Mouse (Mus musculus) liver, embryonic 16.5 days (tissue): ENCODE measurements at regions not wholly inside any gene's neighbourhood (a gene's known extent, or its start where the extent isn't known, plus 50 kb on each side); places are given as distances from the start of the nearest gene placed in this dataset.

Experiments used
- ATAC-seq: fragments of 200-750 bp; cut with Nextera tagmentation; 2 replicates; pipeline ENCODE4 v1.8.0; 2017; ENCODE audit warnings: low read depth, mild to moderate bottlenecking, moderate number of reproducible peaks, moderate library complexity
- H3K27ac ChIP-seq: fragments of 300-500 bp; sonication (generic); 2 replicates; pipeline ENCODE4 v1.5.1; 2014; ENCODE audit warnings: mild to moderate bottlenecking, low read length
- H3K27me3 ChIP-seq: fragments of 300-500 bp; sonication (generic); 2 replicates; pipeline ENCODE4 v1.6.1; 2014; ENCODE audit warnings: low read depth, low read length, mixed read lengths; ENCODE audit not compliant: control insufficient read depth, insufficient read depth
- H3K36me3 ChIP-seq: fragments of 300-500 bp; sonication (generic); 2 replicates; pipeline ENCODE4 v1.6.1; 2014; ENCODE audit warnings: mild to moderate bottlenecking; ENCODE audit not compliant: control insufficient read depth, insufficient read depth
- H3K4me1 ChIP-seq: fragments of 300-500 bp; sonication (generic); 2 replicates; pipeline ENCODE4 v1.6.1; 2014; ENCODE audit warnings: low read depth, low read length, mixed read lengths; ENCODE audit not compliant: control insufficient read depth
- H3K4me2 ChIP-seq: fragments of 300-500 bp; sonication (generic); 2 replicates; pipeline ENCODE4 v1.6.1; 2014; ENCODE audit warnings: low read depth, low read length, mixed read lengths
- H3K4me3 ChIP-seq: fragments of 300-500 bp; sonication (generic); 2 replicates; pipeline ENCODE4 v1.5.1; 2014; ENCODE audit warnings: low read depth, mild to moderate bottlenecking, low read length
- H3K9ac ChIP-seq: fragments of 300-500 bp; sonication (generic); 2 replicates; pipeline ENCODE4 v1.6.1; 2014; ENCODE audit warnings: low read depth, low read length
- H3K9me3 ChIP-seq: fragments of 300-500 bp; sonication (generic); replicated peaks from 2 replicates; pipeline ENCODE4 v1.6.1; 2016; ENCODE audit warnings: low read length; ENCODE audit not compliant: control insufficient read depth
- WGBS: fragments of 180-500 bp; shearing (Covaris S2); extraction: QIAGEN DNeasy Blood & Tissue Kit; methylation state at CpG from one replicate; pipeline ENCODE4 v1.1.7; 2014; ENCODE audit not compliant: insufficient replicate concordance; 5-methylcytosine and 5-hydroxymethylcytosine counted together

- no peaks in the 10 kb centered on the region for H3K9me3 ChIP-seq
- H3K4me2 ChIP-seq, result no peak overlapping the region
- H3K9ac ChIP-seq, result no peak overlapping the region
- H3K4me3 ChIP-seq, result no peak overlapping the region
- H3K27me3 ChIP-seq, result no peaks in the 10 kb centered on the region
- no peaks in the 10 kb centered on the region for H3K36me3 ChIP-seq
- H3K27ac ChIP-seq, result no peak overlapping the region
- peak; percentile 16 for ATAC-seq
- WGBS, result 43% methylated on average over 2 of the region's 2 CpGs
- no peaks in the 10 kb centered on the region for H3K4me1 ChIP-seq
Observed at GRCm38 (mm10) chr1:194089918-194090548, 528.0 kb upstream of the Plxna2 start.

GRCm38 (mm10) chr1:194058512-194058911 is 559.5 kb upstream of the Plxna2 start:
- no peak for ATAC-seq
- Histone ChIP-seq H3K4me2 (no peak overlapping the region), H3K9me3 (no peaks in the 10 kb centered on the region), H3K4me3 (no peak overlapping the region), H3K27me3 (no peaks in the 10 kb centered on the region), H3K27ac (no peak overlapping the region), H3K9ac (no peak overlapping the region), H3K36me3 (no peaks in the 10 kb centered on the region), H3K4me1 (no peaks in the 10 kb centered on the region)
- WGBS, result 55% methylated on average over 5 of the region's 5 CpGs

- no peaks in the 10 kb centered on the region for H3K9me3 ChIP-seq
- H3K4me3 ChIP-seq, result no peak overlapping the region
- H3K27me3 ChIP-seq, result no peaks in the 10 kb centered on the region
- no peak for ATAC-seq
- H3K4me2 ChIP-seq, result no peak overlapping the region
- no peaks in the 10 kb centered on the region for H3K36me3 ChIP-seq
- 3% methylated on average over 1 of the region's 1 CpGs for WGBS
- H3K4me1 ChIP-seq, result no peaks in the 10 kb centered on the region
- H3K9ac ChIP-seq, result no peak overlapping the region
- no peak overlapping the region for H3K27ac ChIP-seq
Observed at GRCm38 (mm10) chr1:194056544-194056943, 561.5 kb upstream of the Plxna2 start.

GRCm38 (mm10) chr1:194049746-194050351 is 568.2 kb upstream of the Plxna2 start:
- Histone ChIP-seq H3K9ac (no peak overlapping the region), H3K27me3 (no peaks in the 10 kb centered on the region), H3K36me3 (no peaks in the 10 kb centered on the region), H3K4me1 (no peaks in the 10 kb centered on the region), H3K27ac (no peak overlapping the region), H3K9me3 (no peaks in the 10 kb centered on the region), H3K4me2 (no peak overlapping the region), H3K4me3 (no peak overlapping the region)
- 33% methylated on average over 4 of the region's 4 CpGs for WGBS
- no peak for ATAC-seq

- no peak for ATAC-seq
- no peak overlapping the region for H3K4me2 ChIP-seq
- H3K9ac ChIP-seq, result no peak overlapping the region
- no peak overlapping the region for H3K4me3 ChIP-seq
- no peaks in the 10 kb centered on the region for H3K4me1 ChIP-seq
- no peak overlapping the region for H3K27ac ChIP-seq
- H3K27me3 ChIP-seq, result no peaks in the 10 kb centered on the region
- H3K9me3 ChIP-seq, result no peaks in the 10 kb centered on the region
- WGBS, result 44% methylated on average over 8 of the region's 8 CpGs
- H3K36me3 ChIP-seq, result no peaks in the 10 kb centered on the region
Observed at GRCm38 (mm10) chr1:194041393-194042352, 576.3 kb upstream of the Plxna2 start.

- no peak overlapping the region for H3K4me2 ChIP-seq
- H3K9me3 ChIP-seq, result no peaks in the 10 kb centered on the region
- no peak overlapping the region for H3K27ac ChIP-seq
- H3K36me3 ChIP-seq, result no peaks in the 10 kb centered on the region
- ATAC-seq, result no peak
- H3K9ac ChIP-seq, result no peak overlapping the region
- H3K4me1 ChIP-seq, result no peaks in the 10 kb centered on the region
- H3K4me3 ChIP-seq, result no peak overlapping the region
- no peaks in the 10 kb centered on the region for H3K27me3 ChIP-seq
Observed at GRCm38 (mm10) chr1:194038711-194039110, 579.3 kb upstream of the Plxna2 start.

GRCm38 (mm10) chr1:194034199-194034883 is 583.7 kb upstream of the Plxna2 start:
- WGBS, result 53% methylated on average over 5 of the region's 5 CpGs
- Histone ChIP-seq H3K4me2 (no peak overlapping the region), H3K4me1 (no peaks in the 10 kb centered on the region), H3K9ac (no peak overlapping the region), H3K4me3 (no peak overlapping the region), H3K27me3 (no peaks in the 10 kb centered on the region), H3K36me3 (no peaks in the 10 kb centered on the region), H3K27ac (no peak overlapping the region), H3K9me3 (no peaks in the 10 kb centered on the region)
- no peak for ATAC-seq

GRCm38 (mm10) chr1:194032603-194033002 is 585.4 kb upstream of the Plxna2 start:
- Histone ChIP-seq H3K9ac (no peak overlapping the region), H3K9me3 (no peaks in the 10 kb centered on the region)
- 53% methylated on average over 1 of the region's 1 CpGs for WGBS

More at GRCm38 (mm10) chr1:194032603-194033002, 585.4 kb upstream of the Plxna2 start:
- no peak overlapping the region for H3K4me2 ChIP-seq
- no peak for ATAC-seq
- H3K4me1 ChIP-seq, result no peaks in the 10 kb centered on the region
- no peak overlapping the region for H3K27ac ChIP-seq
- H3K4me3 ChIP-seq, result no peak overlapping the region
- no peaks in the 10 kb centered on the region for H3K36me3 ChIP-seq
- H3K27me3 ChIP-seq, result no peaks in the 10 kb centered on the region
